Mouse (Mus musculus): ENCODE results near the gene 1810037I17Rik. TPM values are rescaled to one million over a fixed set of nuclear protein-coding genes. Genes with fewer than 3 reads are reported as not detected.
"Not testable (repeated sequence)": the region's sequence is repeated elsewhere in the genome, so short reads cannot be mapped to it uniquely, and the experiment has no call there.

Gene 1810037I17Rik
- polyA plus RNA-seq, 1 experiment from 2014 or later, result 97.3 TPM

DNA sequence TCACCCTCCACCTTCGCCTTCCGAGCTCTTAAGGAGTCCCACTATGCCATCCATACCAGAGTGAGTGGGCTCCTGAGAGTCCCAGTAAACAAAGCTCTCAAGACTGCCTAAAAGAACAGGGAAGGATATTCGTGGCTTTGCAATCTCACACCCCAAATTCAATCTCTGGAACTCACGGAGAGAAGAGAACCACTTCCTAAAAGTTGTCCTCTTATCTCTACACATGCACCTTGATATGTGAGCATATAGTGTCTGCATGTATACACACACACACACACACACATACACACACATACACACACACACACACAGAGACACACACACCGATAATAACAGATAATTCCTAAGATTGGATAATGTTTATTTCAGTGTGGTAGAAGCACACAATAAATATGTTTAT lies 8.5 kb upstream of the 1810037I17Rik start:
- ATAC-seq (ENCODE audit: low FRiP score), result no peak
- Histone ChIP-seq H3K4me3 (no peak overlapping the region), H3K9ac (no peak overlapping the region), H3K36me3 (no peaks in the 10 kb centered on the region), H3K4me2 (no peak overlapping the region), H3K9me3 (no peaks in the 10 kb centered on the region), H3K27me3 (no peaks in the 10 kb centered on the region), H3K4me1 (replicated peaks) (no peaks in the 10 kb centered on the region), H3K27ac (no peak overlapping the region)
- WGBS, result 93% methylated on average over 5 of the region's 5 CpGs

GRCm38 (mm10) chr3:122916191-122916680 lies 7.8 kb upstream of the 1810037I17Rik start:
- Histone ChIP-seq H3K27me3 (no peaks in the 10 kb centered on the region), H3K4me2 (no peak overlapping the region), H3K4me3 (no peak overlapping the region), H3K36me3 (no peaks in the 10 kb centered on the region), H3K4me1 (replicated peaks) (no peaks in the 10 kb centered on the region), H3K27ac (no peak overlapping the region), H3K9me3 (no peaks in the 10 kb centered on the region), H3K9ac (no peak overlapping the region)
- WGBS, result 92% methylated on average over 6 of the region's 6 CpGs
- no peak for ATAC-seq (ENCODE audit: low FRiP score)

GRCm38 (mm10) chr3:122918672-122919071 lies 5.3 kb upstream of the 1810037I17Rik start:
- Histone ChIP-seq H3K27ac (no peak overlapping the region), H3K4me2 (no peak overlapping the region), H3K9me3 (no peaks in the 10 kb centered on the region), H3K27me3 (no peaks in the 10 kb centered on the region), H3K4me1 (replicated peaks) (no peaks in the 10 kb centered on the region), H3K4me3 (no peak overlapping the region), H3K36me3 (no peaks in the 10 kb centered on the region), H3K9ac (no peak overlapping the region)
- no peak for ATAC-seq (ENCODE audit: low FRiP score)
- WGBS, result 55% methylated on average over 2 of the region's 2 CpGs

DNA sequence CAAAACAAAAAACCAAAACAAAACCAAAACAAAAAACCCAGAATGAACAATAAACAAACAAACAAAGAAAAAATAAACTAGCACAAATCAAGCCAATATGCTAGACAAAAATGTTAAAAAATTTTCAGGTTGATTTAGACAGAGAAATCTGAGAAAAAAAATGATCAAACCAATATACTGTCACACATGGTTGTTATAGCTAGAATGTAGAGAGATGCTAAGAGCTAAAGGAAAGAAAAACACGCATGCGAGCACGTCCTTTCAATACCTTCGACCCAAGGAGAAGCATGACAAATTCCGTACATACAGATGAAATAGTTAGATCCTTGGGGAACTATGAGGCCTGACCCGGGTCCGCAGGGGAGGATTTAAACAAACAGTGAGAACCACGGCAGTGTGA lies 4.7 kb upstream of the 1810037I17Rik start, which contains the start of gene Gm10959:
Gm10959 (minus strand) TSS at position 101 of the 400 bp plus-strand sequence.
- Histone ChIP-seq H3K36me3 (no peaks in the 10 kb centered on the region), H3K27ac (no peak within 1 kb of the TSS), H3K27me3 (no peaks in the 10 kb centered on the region), H3K4me1 (replicated peaks) (no peaks in the 10 kb centered on the region), H3K4me3 (no peak within 1 kb of the TSS), H3K4me2 (no peak within 1 kb of the TSS), H3K9ac (no peak within 1 kb of the TSS), H3K9me3 (no peaks in the 10 kb centered on the region)
- WGBS, result 82% methylated on average over 8 of the region's 8 CpGs
- ATAC-seq (ENCODE audit: low FRiP score), result no peak

- Histone ChIP-seq H3K27ac (no peak overlapping the region), H3K9ac (no peak overlapping the region), H3K4me1 (replicated peaks) (peaks cover under 1% of the 10 kb centered on the region; the same call in 1 of the 2 replicates), H3K4me2 (no peak overlapping the region), H3K27me3 (no peaks in the 10 kb centered on the region), H3K9me3 (no peaks in the 10 kb centered on the region), H3K36me3 (no peaks in the 10 kb centered on the region), H3K4me3 (no peak overlapping the region)
- ATAC-seq (ENCODE audit: low FRiP score), result no peak
- 72% methylated on average over 8 of the region's 8 CpGs for WGBS
These were observed 3.2 kb upstream of the 1810037I17Rik start for GRCm38 (mm10) chr3:122920572-122921435.

DNA sequence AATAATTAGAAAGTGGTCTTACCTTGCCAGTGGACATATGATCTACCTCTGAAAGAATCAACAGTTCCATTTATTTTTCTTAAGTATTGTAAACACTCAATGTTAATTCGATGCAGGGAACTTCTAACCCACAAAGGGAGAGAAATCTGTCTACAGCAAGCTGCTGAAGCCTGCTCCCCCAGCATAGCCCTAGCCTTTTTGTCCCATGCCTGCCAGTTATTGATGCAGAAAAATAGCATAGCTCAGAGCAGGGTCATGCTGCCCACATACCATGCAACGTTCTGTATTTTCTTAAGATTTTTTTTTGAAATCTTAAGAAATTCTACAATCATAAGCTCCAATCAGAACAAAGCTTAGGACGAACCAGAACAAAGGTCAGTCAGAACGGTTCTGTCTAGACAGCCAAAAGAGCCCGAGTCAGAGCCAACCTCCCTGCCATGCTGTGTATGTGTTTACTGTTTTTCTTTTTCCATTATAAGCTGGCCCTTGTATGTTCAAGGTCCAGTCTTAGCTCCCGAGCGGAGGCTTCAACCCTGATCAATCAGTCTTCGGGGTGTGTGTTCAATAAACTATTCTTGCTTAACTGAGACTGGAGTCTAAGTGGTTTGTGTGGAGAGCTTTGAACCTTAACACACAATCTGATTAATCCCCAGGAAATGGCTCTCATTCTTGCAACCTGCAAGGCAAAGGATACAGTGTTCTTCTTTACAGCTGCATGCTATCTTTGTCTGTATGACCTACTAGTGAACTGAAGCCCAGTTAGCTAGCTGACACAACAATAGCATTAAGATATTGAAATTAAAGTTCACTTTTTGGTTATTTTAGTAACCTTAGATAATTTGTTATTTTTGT lies 2.1 kb upstream of the 1810037I17Rik start:
- WGBS, result 84% methylated on average over 8 of the region's 8 CpGs
- H3K4me3 ChIP-seq, result no peak overlapping the region
- no peak for ATAC-seq (ENCODE audit: low FRiP score)
- no peaks in the 10 kb centered on the region for H3K9me3 ChIP-seq
- no peak overlapping the region for H3K27ac ChIP-seq
- no peaks in the 10 kb centered on the region for H3K27me3 ChIP-seq
- no peak overlapping the region for H3K4me2 ChIP-seq
- H3K4me1 ChIP-seq (replicated peaks), result peaks cover 10% of the 10 kb centered on the region
- H3K36me3 ChIP-seq, result peaks cover 8% of the 10 kb centered on the region; the same call in 1 of the 2 replicates
- no peak overlapping the region for H3K9ac ChIP-seq

DNA sequence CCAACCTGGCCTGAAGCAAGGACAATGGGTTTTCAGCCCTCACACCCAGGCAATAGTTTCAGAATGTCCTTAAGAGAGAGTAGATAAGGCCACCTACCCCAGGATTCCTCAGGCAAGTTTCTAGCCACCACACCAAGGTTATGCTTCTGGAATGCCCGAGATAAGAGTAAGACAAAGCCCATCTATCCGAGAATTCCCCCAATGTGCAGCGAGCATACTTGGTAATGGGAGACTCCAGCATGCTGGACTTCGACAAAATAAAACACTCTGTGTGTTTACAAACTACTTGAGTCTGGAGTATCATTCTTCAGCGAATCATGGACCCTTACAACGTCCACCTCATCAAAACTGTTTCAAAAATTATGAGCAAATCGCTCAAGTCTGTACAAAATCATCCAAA lies 856 bp upstream of the 1810037I17Rik start:
- 76% methylated on average over 7 of the region's 7 CpGs for WGBS
- no peak for ATAC-seq (ENCODE audit: low FRiP score)

GRCm38 (mm10) chr3:122929723-122930122 lies 5.7 kb downstream of the 1810037I17Rik start:
- Histone ChIP-seq H3K4me1 (replicated peaks) (peaks cover 10% of the 10 kb centered on the region), H3K36me3 (peaks cover 25% of the 10 kb centered on the region), H3K9ac (no peak overlapping the region), H3K27me3 (no peaks in the 10 kb centered on the region), H3K4me2 (no peak overlapping the region), H3K27ac (no peak overlapping the region), H3K4me3 (no peak overlapping the region), H3K9me3 (no peaks in the 10 kb centered on the region)
- WGBS, result 94% methylated on average over 6 of the region's 6 CpGs
- no peak for ATAC-seq (ENCODE audit: low FRiP score)

More for the DNA sequence above, 856 bp upstream of the 1810037I17Rik start:
- Histone ChIP-seq H3K4me1 (replicated peaks) (peaks cover 10% of the 10 kb centered on the region), H3K9ac (no peak overlapping the region), H3K36me3 (peaks cover 14% of the 10 kb centered on the region), H3K9me3 (no peaks in the 10 kb centered on the region), H3K27ac (no peak overlapping the region), H3K4me3 (peak overlapping the region; percentile 59; the same call in 1 of the 2 replicates), H3K4me2 (peak overlapping the region; percentile 62), H3K27me3 (no peaks in the 10 kb centered on the region)

GRCm38 (mm10) chr3:122932466-122932865 lies 8.5 kb downstream of the 1810037I17Rik start:
- Histone ChIP-seq H3K9me3 (no peaks in the 10 kb centered on the region), H3K4me3 (no peak overlapping the region)
- no peak for ATAC-seq (ENCODE audit: low FRiP score)

DNA sequence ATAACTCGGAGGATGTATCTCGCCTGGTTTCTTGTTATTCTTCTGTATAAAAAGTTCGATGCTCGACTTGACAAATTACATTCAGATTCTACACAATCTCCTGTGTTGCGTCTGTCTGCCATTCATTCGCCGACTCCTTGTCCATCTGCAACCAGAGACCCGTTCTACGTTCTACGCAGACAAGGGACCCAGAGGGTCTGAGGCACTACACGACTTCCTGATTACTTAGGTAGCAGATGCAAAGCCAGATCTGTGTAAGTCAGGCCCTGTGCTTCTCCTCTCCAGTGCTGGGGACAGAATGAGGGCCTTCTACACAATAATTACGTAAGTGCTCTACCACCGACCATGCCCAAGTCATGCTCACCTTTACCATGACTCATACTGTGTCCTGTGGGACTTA lies 13.2 kb downstream of the 1810037I17Rik start:
- ATAC-seq (ENCODE audit: low FRiP score); H3K9ac ChIP-seq; H3K36me3 ChIP-seq; H3K4me3 ChIP-seq; H3K27ac ChIP-seq; H3K4me2 ChIP-seq; H3K4me1 ChIP-seq (replicated peaks); H3K27me3 ChIP-seq; H3K9me3 ChIP-seq: not testable (repeated sequence)
- 78% methylated on average over 13 of the region's 13 CpGs for WGBS

More at GRCm38 (mm10) chr3:122932466-122932865, 8.5 kb downstream of the 1810037I17Rik start:
- Histone ChIP-seq H3K36me3 (peaks cover 12% of the 10 kb centered on the region; the same call in 1 of the 2 replicates), H3K27ac (no peak overlapping the region), H3K4me2 (no peak overlapping the region), H3K9ac (no peak overlapping the region), H3K4me1 (replicated peaks) (no peaks in the 10 kb centered on the region), H3K27me3 (no peaks in the 10 kb centered on the region)
- WGBS, result 97% methylated on average over 1 of the region's 1 CpGs

DNA sequence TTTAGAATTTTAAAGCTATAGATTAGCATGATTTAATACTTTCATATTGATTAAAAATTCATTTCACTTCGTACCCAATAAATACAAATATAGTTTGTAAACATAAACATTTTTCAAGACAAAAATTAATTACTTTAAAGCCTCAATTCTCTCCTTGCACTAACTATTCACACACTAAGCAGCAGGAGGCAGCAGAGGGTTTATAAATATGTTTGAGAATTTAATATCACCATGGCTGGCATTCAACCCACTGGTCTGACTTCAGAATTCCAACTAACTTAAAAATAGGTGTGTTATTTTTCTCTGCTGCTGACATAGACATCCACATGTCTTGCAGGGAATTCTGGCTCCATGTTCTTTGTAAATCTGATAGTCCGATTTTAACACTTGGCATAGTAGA lies 15.2 kb downstream of the 1810037I17Rik start:
- Histone ChIP-seq H3K4me3 (no peak overlapping the region), H3K27me3 (no peaks in the 10 kb centered on the region), H3K4me2 (no peak overlapping the region), H3K9ac (no peak overlapping the region), H3K9me3 (no peaks in the 10 kb centered on the region), H3K36me3 (peaks cover under 1% of the 10 kb centered on the region; the same call in 1 of the 2 replicates), H3K4me1 (replicated peaks) (no peaks in the 10 kb centered on the region), H3K27ac (no peak overlapping the region)
- WGBS, result 81% methylated on average over 2 of the region's 2 CpGs
- ATAC-seq (ENCODE audit: low FRiP score), result no peak

- no peaks in the 10 kb centered on the region for H3K27me3 ChIP-seq
- H3K9ac ChIP-seq, result no peak overlapping the region
- no peak overlapping the region for H3K27ac ChIP-seq
- 73% methylated on average over 6 of the region's 6 CpGs for WGBS
- no peaks in the 10 kb centered on the region for H3K9me3 ChIP-seq
- H3K4me1 ChIP-seq (replicated peaks), result no peaks in the 10 kb centered on the region
- no peak overlapping the region for H3K4me2 ChIP-seq
- H3K4me3 ChIP-seq, result no peak overlapping the region
- no peak for ATAC-seq (ENCODE audit: low FRiP score)
- peaks cover 3% of the 10 kb centered on the region; the same call in 1 of the 2 replicates for H3K36me3 ChIP-seq
These were observed 19.4 kb downstream of the 1810037I17Rik start for GRCm38 (mm10) chr3:122943387-122943890.
